Mouse (Mus musculus): ENCODE measurements around the gene Zfp612. TPM values are rescaled to one million over a fixed set of nuclear protein-coding genes. Genes with fewer than 3 reads are reported as not detected.
"Not testable (repeated sequence)": the region's sequence is repeated elsewhere in the genome, so short reads cannot be mapped to it uniquely, and the experiment has no call there.

The Zfp612 gene
- 8.1 and 8.4 TPM in 2 replicates for polyA plus RNA-seq (2015; fragmentation: Nextera tagmentation; extraction: Ambion mirVana)

GRCm38 (mm10) chr8:110079282-110080221 lies at the start of gene Zfp612:
TSS of gene Zfp612 (plus strand) at chr8:110079746.
- Histone ChIP-seq H3K4me2 (peak within 1 kb of the TSS; percentile 90), H3K36me3 (peaks cover 18% of the 10 kb centered on the region), H3K27ac (no peak within 1 kb of the TSS), H3K4me3 (peak within 1 kb of the TSS; percentile 69), H3K4me1 (peaks cover 11% of the 10 kb centered on the region), H3K27me3 (no peaks in the 10 kb centered on the region; the same call in 1 of the 2 replicates), H3K9me3 (no peaks in the 10 kb centered on the region), H3K9ac (peak within 1 kb of the TSS; percentile 52)
- ATAC-seq (ENCODE audit: insufficient number of reproducible peaks, low FRiP score, low TSS enrichment, low read depth): peak; percentile 74; the same call in 1 of the 2 replicates
- WGBS: 7% methylated on average over 51 of the region's 54 CpGs

GRCm38 (mm10) chr8:110033771-110034170 lies 45.8 kb upstream of the Zfp612 start:
- H3K9ac ChIP-seq; H3K27ac ChIP-seq; H3K4me2 ChIP-seq; H3K4me1 ChIP-seq; H3K4me3 ChIP-seq; H3K9me3 ChIP-seq; H3K36me3 ChIP-seq; H3K27me3 ChIP-seq; ATAC-seq (ENCODE audit: insufficient number of reproducible peaks, low FRiP score, low TSS enrichment, low read depth): not testable (repeated sequence)
- 37% methylated on average over 8 of the region's 8 CpGs for WGBS

GRCm38 (mm10) chr8:110034331-110034730 lies 45.2 kb upstream of the Zfp612 start:
- Histone ChIP-seq H3K4me3 (no peak overlapping the region), H3K4me2 (no peak overlapping the region), H3K4me1 (0 out of 2 replicates have a peak, but pooled peaks cover under 1% of the 10 kb centered on the region), H3K27me3 (no peaks in the 10 kb centered on the region), H3K9ac (no peak overlapping the region), H3K27ac (no peak overlapping the region), H3K36me3 (no peaks in the 10 kb centered on the region), H3K9me3 (no peaks in the 10 kb centered on the region)
- no peak for ATAC-seq (ENCODE audit: insufficient number of reproducible peaks, low FRiP score, low TSS enrichment, low read depth)
- 81% methylated on average over 4 of the region's 4 CpGs for WGBS

DNA sequence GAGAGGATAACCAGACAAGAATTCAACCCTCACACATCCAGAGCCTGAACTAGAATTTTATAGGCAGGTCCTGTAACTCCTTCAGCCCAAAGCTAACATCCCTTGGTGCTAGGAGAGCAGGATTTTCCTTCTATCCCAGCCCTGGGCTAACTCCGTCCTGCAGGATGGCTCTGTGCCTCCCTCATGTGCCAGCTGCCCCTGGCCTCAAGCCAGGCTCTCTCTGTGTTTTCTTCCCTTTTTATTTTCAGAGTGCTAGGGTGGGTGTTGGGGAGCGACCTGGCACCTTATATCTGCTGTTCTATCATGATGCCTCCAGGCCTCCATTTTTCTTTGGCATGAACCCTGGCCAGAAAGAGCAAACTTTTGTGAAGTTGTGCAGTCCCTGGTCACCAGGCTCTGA lies 43.4 kb upstream of the Zfp612 start:
- WGBS: 49% methylated on average over 2 of the region's 2 CpGs
- Histone ChIP-seq H3K9me3 (no peaks in the 10 kb centered on the region), H3K36me3 (no peaks in the 10 kb centered on the region), H3K27ac (no peak overlapping the region), H3K4me3 (no peak overlapping the region), H3K9ac (no peak overlapping the region), H3K27me3 (no peaks in the 10 kb centered on the region), H3K4me1 (0 out of 2 replicates have a peak, but pooled peaks cover 3% of the 10 kb centered on the region), H3K4me2 (no peak overlapping the region)
- no peak for ATAC-seq (ENCODE audit: insufficient number of reproducible peaks, low FRiP score, low TSS enrichment, low read depth)

DNA sequence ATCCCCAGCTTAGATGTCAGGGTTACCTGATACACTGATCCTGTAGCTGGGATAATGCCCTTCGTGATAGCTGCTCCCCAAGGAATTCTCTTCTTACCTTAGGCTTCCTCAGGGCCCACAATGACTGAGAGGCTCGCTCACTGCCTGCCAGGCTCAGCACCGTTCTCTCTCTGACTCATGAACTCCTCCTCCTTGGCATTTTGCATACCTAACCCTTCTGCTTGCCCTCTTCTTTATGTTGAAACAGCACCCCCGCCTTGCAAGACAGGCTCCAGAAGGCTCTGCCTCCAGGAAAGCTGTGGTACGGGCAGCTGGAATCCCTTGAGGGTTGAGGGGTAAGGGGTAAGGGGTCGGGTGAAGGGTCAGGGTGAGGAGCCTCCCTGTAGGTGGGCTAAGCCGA lies 40.3 kb upstream of the Zfp612 start:
- no peak overlapping the region for H3K4me2 ChIP-seq
- no peak overlapping the region for H3K27ac ChIP-seq
- no peak overlapping the region for H3K4me3 ChIP-seq
- ATAC-seq (ENCODE audit: insufficient number of reproducible peaks, low FRiP score, low TSS enrichment, low read depth): no peak
- no peaks in the 10 kb centered on the region for H3K9me3 ChIP-seq
- no peaks in the 10 kb centered on the region for H3K36me3 ChIP-seq
- H3K27me3 ChIP-seq: no peaks in the 10 kb centered on the region
- H3K4me1 ChIP-seq: 0 out of 2 replicates have a peak, but pooled peaks cover 3% of the 10 kb centered on the region
- 36% methylated on average over 7 of the region's 7 CpGs for WGBS
- no peak overlapping the region for H3K9ac ChIP-seq

GRCm38 (mm10) chr8:110039659-110040058 lies 39.9 kb upstream of the Zfp612 start, which contains the start of gene Chst4:
TSS of gene Chst4 (minus strand) at chr8:110039740.
- 0 out of 2 replicates have a peak, but pooled peaks cover 3% of the 10 kb centered on the region for H3K4me1 ChIP-seq
- H3K36me3 ChIP-seq: no peaks in the 10 kb centered on the region
- H3K9ac ChIP-seq: no peak within 1 kb of the TSS
- H3K4me2 ChIP-seq: no peak within 1 kb of the TSS
- no peak for ATAC-seq (ENCODE audit: insufficient number of reproducible peaks, low FRiP score, low TSS enrichment, low read depth)
- H3K9me3 ChIP-seq: no peaks in the 10 kb centered on the region
- WGBS: 59% methylated on average over 5 of the region's 5 CpGs
- no peak within 1 kb of the TSS for H3K27ac ChIP-seq
- no peak within 1 kb of the TSS for H3K4me3 ChIP-seq
- no peaks in the 10 kb centered on the region for H3K27me3 ChIP-seq

DNA sequence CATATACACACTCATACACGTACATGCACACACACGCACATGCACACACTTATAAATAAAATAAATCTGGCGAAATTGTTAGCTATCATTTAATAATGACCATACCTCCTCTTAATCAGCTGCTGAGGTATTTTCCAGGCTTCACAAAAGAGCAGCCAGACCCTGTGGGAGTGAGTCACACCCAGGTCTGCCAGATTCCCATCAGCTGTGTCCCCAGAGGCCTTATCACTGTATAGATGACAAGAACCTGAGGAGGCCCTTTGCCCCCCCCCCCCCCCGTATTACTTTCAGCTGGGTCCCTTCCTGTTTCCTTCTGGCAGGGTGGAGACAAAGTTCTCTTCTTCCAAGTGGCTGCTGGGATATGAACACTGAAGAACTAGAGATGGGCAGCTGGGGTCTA lies 39.0 kb upstream of the Zfp612 start:
- Histone ChIP-seq H3K9me3 (no peaks in the 10 kb centered on the region), H3K27me3 (no peaks in the 10 kb centered on the region), H3K4me3 (no peak overlapping the region), H3K36me3 (no peaks in the 10 kb centered on the region), H3K4me2 (no peak overlapping the region), H3K9ac (no peak overlapping the region), H3K27ac (no peak overlapping the region), H3K4me1 (0 out of 2 replicates have a peak, but pooled peaks cover 3% of the 10 kb centered on the region)
- WGBS: 67% methylated on average over 4 of the region's 4 CpGs
- no peak for ATAC-seq (ENCODE audit: insufficient number of reproducible peaks, low FRiP score, low TSS enrichment, low read depth)

GRCm38 (mm10) chr8:110051208-110051607 lies 28.3 kb upstream of the Zfp612 start:
- H3K4me1 ChIP-seq: no peaks in the 10 kb centered on the region
- H3K27ac ChIP-seq: no peak overlapping the region
- H3K4me2 ChIP-seq: no peak overlapping the region
- H3K36me3 ChIP-seq: no peaks in the 10 kb centered on the region
- 80% methylated on average over 6 of the region's 6 CpGs for WGBS
- H3K27me3 ChIP-seq: no peaks in the 10 kb centered on the region; the same call in 1 of the 2 replicates
- ATAC-seq (ENCODE audit: insufficient number of reproducible peaks, low FRiP score, low TSS enrichment, low read depth): no peak
- H3K9ac ChIP-seq: no peak overlapping the region
- H3K4me3 ChIP-seq: no peak overlapping the region
- H3K9me3 ChIP-seq: no peaks in the 10 kb centered on the region

DNA sequence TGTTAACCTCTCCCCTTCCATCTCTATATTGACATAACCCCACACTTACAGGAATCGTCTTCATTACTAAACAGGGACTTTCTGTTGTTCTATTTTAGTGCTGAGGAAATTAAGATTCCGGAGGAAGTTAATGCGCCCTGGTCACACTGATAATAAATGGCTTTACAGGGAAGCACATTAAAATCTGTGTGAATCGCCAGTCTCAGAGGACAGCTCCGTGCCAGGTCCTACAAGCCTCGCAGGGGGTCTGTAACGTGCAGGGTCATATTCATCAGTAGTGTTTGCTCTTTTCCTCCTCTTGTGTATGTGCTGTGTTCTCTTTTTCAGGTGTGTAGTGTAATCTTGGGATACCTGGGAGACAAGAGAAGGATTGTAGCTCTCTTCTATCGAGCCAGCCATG lies 21.3 kb upstream of the Zfp612 start:
- Histone ChIP-seq H3K27me3 (no peaks in the 10 kb centered on the region), H3K4me2 (no peak overlapping the region), H3K9me3 (no peaks in the 10 kb centered on the region), H3K9ac (no peak overlapping the region), H3K4me1 (peaks cover 2% of the 10 kb centered on the region; the same call in 1 of the 2 replicates), H3K27ac (no peak overlapping the region), H3K36me3 (no peaks in the 10 kb centered on the region), H3K4me3 (no peak overlapping the region)
- no peak for ATAC-seq (ENCODE audit: insufficient number of reproducible peaks, low FRiP score, low TSS enrichment, low read depth)
- WGBS: 60% methylated on average over 8 of the region's 8 CpGs

DNA sequence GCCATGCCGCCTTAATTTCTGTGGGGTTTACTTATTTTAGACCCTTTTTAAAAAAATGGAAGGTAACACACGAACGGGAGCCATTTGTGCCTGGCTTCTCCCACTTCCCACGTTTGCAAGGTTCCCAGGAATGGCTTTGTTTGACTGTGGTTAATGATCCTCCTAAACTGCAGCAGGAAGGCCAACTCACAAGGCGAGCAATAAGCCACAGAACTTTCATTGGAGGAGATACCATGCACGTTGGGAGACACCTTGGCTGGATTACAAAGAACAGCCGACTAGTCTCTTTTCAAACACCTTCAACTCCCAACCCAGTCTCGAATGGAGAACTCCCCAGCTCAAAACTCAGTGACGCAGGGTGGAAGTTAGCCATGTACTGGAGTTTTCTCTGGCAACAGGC lies 15.4 kb upstream of the Zfp612 start:
- H3K36me3 ChIP-seq: no peaks in the 10 kb centered on the region
- no peaks in the 10 kb centered on the region for H3K27me3 ChIP-seq
- no peak overlapping the region for H3K9ac ChIP-seq
- no peak for ATAC-seq (ENCODE audit: insufficient number of reproducible peaks, low FRiP score, low TSS enrichment, low read depth)
- H3K9me3 ChIP-seq: no peaks in the 10 kb centered on the region
- H3K4me1 ChIP-seq: peaks cover 2% of the 10 kb centered on the region; the same call in 1 of the 2 replicates
- H3K4me2 ChIP-seq: no peak overlapping the region
- WGBS: 60% methylated on average over 9 of the region's 9 CpGs
- no peak overlapping the region for H3K4me3 ChIP-seq
- H3K27ac ChIP-seq: no peak overlapping the region

- 84% methylated on average over 18 of the region's 18 CpGs for WGBS
- Histone ChIP-seq H3K9me3 (no peaks in the 10 kb centered on the region), H3K27ac (no peak overlapping the region), H3K27me3 (no peaks in the 10 kb centered on the region), H3K4me3 (no peak overlapping the region), H3K4me2 (no peak overlapping the region), H3K9ac (no peak overlapping the region), H3K4me1 (peaks cover 2% of the 10 kb centered on the region; the same call in 1 of the 2 replicates), H3K36me3 (no peaks in the 10 kb centered on the region)
- 0 out of 2 replicates have a peak, but pooled peaks have one; percentile 52 for ATAC-seq (ENCODE audit: insufficient number of reproducible peaks, low FRiP score, low TSS enrichment, low read depth)
Measured at GRCm38 (mm10) chr8:110064606-110065365, 14.8 kb upstream of the Zfp612 start.

All from limb, embryonic 15.5 days (tissue).